Mouse (Mus musculus): ENCODE data around the gene Cerkl.

Cerkl gene

DNA sequence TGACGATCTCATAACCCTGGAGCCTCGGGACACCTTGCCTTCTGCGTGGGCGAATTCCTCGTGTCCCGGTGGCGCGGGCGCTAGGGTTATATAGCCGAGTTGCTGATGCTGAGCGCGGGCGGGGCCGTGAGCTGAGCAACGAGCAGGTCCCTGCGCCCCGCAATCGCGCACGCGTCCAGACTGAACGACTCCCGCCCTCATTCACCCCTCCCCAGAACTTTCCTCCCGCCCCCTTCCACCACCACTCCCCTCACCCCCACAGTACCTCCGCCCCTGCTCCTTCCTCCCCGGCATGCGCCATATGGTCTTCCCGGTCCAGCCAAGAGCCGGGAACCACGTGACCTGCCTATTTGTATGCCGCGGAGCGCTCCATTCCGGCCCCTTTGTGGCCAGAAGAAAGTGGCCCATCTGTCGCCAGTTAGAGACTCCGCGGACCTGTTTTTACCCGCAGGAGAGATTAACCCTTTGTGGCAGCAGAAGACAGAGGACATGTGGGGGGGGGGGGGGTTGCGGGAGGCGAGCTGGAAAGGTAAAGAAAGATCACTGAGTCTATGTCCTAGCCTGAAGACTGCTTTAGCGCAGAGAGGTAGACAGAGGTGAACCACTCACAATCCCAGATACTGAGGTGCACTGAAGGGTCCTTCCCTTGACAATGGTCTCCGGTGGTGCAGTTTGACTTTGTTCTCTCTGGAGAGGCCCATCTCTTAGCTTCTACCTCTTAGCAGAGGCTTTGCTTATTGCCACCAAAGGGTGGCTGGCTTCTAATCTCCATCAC, at the start of gene Cerkl, which contains the start of gene Neurod1:
Gene Cerkl, minus strand, starts transcription at position 211 of the 775 bp plus-strand sequence.
Gene Neurod1, minus strand, starts transcription at position 177 of the 775 bp plus-strand sequence.
- no peak for DNase-seq (ENCODE audit: low read depth)

DNA sequence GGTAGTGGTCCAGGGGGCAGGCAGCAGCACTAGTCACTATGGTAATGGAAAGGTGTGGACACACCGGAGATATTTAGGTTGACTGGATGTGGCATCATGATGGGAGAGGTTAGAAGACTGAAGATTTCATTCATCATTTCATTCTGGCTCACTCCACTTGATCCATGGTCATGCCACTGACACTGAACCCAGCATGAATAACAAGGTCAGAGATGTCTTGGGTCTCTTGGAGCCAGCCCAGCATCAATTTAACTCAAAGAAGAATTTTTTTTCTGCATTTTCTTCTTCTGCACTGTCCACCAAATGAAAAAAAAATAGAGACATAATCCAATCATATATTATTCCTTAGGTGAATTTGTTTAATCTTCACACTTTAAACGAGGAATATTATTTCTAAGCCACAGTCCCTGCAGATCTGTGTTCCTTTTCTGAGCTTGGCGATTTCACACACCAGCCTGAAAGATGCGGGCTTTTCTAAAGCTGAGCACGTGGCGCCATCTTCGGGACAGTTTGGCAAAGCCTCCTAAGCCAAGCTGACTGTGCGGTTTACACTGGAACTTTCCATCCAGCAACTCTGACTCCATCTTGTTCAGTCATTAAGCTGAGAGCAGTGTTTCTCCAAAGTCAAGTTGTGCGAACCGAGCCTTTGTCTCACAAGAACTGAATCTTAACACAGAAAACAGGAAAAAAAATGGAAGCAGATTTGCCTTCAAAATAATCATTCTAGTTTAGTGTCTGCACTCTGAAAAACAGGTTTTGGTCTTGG, 42.6 kb upstream of the Cerkl start:
- DNase-seq (ENCODE audit: low read depth): peak; percentile 90

DNA sequence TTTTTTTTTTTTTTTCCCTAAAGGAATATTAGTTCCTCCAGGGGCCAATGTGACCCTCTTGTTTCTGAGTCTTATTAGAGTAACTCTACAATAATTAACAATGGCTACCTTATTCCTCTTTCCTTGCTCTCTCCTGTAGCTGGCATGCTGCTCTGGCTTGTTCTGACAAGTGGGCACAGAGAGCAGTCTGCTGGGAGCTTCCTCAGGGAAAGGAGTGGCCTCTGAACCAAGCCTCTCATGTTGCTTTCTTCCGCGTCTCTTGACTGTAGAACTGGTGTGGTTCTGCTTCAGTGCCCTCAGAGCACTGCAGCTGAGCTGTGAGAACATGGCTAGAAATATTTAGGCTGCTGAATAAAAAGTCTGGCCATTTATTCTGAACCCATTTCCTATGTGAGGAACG, 28.5 kb upstream of the Cerkl start:
- no peak for DNase-seq (ENCODE audit: low read depth)

DNA sequence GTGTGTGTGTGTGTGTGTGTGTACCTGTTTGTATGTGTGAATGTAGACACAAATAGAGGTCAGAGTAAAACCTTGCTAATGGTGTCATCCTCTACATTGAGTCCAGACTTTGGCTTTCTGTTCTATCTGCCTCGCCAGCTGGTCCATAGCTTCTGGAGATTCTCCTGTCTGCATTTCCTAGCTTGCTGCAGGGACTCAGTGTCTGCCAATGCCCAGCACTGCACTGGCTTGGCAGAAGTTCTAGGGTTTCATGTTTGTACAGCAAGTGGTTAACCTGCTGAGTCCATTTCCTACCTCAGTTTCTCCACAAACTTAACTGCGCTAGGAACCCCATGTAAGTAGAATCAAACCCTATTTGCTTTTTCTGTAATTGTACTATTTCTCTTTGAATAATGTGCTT, 25.9 kb upstream of the Cerkl start:
- DNase-seq (ENCODE audit: low read depth): no peak

DNA sequence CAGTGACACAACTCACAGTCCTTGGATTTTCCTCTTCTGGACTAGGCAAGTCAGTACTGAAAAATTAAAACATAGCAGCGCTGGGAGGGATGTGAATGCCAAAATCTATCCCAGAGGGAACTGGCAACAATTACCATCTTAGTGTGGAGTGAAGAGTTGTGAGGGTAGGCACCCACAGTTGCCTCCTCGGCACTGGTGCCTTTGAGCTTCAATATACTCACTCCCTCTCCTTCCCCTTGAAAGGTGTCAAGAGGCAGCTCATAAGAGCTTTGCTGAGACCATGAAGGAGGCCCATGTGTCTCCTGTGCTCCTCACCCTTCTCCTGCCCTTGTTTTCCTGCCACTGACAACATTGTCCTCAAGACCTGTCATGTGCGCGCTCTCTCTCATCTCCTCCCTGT, 5.8 kb upstream of the Cerkl start:
- no peak for DNase-seq (ENCODE audit: low read depth)

DNA sequence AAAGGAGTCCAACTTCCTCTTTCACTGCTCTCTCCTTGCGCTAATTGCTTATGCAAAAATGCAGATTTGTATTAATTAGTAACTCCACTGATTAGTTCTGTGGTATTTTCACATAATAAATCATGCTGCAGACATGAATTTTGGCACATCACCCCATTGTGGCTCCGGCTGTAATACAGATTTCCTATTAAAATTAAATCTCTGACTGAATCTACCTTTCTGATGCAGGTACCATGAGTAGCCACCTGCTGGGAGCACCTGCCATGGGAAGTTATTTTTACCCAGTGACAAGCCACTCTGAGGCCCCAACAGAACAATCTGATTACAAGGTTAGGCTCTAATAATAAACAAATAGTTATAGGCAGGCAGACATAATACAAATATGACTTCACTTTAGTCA, 5.3 kb upstream of the Cerkl start:
- DNase-seq (ENCODE audit: low read depth): no peak

DNA sequence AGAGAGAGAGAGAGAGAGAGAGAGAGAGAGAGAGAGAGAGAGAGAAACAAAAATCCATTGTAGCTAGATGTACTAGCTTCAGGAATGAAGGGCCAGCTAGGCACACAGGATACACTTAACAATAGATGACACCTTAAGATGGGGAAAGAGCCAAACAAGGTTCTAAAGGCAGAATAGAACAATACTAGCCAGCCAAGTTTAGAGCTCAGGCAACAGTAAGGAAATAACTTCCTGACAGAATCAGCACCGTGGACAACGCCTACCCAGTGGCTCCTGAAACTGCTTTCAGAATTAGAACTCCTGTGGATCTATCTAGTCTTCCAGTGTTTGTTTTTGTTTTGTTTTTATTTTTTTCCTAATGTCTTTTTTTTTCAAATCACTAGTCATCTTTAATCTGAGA, 4.0 kb upstream of the Cerkl start:
- peak; percentile 67 for DNase-seq (ENCODE audit: low read depth)

DNA sequence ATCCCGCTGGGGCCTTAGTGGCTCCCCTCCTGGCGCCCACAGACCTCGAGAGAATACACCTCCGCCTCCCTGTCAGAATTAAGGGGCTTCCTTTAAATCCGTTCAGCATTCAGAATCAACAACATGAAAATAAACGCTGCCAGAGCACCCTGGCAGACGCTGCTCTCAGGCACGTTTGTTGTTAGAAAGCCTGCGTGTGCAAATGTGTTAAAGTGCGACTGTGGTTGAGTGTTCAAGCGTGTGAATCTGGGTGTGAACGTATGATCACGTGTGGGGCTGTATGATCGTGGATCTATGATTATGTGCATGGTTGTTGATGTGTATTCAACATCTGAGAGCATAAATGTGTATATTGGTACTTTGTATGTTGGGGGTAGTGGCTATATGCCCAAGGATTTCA, 3.5 kb upstream of the Cerkl start:
- DNase-seq (ENCODE audit: low read depth): no peak

DNA sequence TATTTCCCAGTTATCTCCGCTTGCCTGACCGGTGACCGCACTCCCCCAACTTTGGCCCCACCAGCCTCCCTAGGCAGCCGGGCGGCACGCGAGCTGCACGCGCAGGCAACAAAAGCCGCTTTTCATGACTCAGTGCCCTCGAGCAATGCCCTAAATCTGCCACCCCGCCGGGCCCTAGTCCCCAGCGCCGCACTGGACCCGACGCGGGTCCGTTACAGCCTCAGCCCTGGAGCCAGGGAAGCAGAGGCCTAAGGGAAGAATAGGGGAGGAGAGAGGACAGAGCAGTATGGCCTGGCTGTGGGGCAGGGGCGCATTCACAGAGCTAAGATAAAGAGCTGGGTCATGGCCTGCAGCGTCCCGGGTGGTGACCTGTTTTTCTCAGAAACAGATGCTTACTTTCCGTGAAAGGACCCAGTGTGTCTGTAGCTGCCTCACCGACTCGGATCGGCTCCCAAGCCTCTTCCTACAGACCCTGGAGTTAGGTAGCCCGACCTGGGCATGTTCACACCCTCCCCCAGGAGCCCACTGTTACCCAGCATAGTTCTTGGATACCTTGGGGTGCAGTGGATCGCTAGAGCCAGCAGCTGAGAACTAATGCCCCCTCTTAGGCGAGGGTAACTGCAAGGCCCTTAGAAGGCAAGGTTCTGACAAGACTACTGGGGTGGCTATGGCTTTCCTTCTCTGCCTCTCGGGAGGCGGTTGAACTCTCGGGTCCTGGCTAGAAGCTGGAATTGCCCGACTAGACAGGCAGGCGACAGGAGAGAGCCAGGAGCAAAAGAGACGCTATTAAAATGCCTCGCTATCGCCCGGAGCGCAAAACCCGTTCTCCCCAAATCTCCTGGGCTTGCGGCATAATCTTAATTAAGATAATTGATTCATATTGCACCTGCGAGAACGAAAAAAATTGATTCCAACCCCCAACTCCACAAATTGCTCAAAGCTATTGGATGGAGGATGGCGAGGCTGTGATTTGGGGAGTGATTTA, 2.8 kb upstream of the Cerkl start:
- no peak for DNase-seq (ENCODE audit: low read depth)

DNA sequence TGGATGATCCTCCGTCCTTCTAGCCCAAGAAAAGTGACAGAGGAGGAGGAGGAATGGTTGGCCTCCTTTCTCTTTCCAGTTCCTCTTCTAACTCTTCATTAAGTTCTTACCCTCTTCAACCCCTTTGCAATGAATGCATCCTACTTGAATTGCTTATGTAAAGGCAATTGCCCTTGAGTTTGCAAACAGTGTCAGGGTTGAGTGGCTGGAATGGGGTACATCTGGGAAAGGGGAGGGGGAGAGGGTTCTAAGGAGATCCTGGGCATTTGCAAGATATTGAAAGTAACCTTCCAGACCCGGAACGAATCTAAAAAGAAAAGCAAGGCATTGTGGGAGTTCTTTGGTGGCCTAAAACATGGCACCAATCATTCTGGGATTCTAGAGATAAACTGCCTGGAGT, 1.3 kb upstream of the Cerkl start:
- DNase-seq (ENCODE audit: low read depth): no peak

DNA sequence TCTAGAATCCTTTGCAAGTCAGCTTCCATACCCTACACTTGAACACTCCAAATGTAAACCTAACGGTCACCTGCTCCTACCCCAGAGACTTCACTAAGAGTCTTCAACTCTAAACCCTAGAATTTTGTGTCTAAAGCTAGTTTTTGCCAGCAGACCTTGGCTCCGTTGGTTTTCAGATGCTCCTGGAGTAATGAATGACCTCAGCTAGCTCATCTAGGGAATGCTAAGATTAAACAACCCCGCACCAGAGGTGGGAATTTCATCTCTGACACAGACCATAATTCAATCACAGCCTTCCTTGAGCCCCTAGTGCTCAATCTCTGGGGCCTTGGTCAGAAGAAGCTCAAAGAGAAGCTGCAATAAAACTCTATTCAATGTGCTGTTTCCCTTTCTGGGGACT, 849 bp upstream of the Cerkl start:
- no peak for DNase-seq (ENCODE audit: low read depth)

DNA sequence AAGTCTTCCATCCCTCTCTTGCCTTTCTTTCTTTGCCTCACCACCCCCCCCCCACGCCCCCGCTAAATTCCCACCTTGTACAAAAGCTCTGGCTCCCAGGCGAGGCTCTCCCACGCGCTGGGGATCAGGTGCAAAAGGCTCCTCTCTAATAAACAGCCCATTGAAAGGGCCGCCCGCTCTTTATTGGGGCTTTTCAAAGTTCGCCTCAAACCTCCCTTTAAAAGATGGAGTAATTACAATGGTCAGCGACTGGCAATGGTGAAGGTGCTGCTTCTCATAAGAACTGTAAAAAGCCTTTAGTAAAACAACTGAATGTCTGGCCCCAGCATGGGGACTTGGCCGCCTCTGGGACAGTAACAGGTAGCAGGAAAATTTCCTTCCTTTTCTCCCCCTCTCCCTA, 939 bp downstream of the Cerkl start:
- DNase-seq (ENCODE audit: low read depth): no peak

DNA sequence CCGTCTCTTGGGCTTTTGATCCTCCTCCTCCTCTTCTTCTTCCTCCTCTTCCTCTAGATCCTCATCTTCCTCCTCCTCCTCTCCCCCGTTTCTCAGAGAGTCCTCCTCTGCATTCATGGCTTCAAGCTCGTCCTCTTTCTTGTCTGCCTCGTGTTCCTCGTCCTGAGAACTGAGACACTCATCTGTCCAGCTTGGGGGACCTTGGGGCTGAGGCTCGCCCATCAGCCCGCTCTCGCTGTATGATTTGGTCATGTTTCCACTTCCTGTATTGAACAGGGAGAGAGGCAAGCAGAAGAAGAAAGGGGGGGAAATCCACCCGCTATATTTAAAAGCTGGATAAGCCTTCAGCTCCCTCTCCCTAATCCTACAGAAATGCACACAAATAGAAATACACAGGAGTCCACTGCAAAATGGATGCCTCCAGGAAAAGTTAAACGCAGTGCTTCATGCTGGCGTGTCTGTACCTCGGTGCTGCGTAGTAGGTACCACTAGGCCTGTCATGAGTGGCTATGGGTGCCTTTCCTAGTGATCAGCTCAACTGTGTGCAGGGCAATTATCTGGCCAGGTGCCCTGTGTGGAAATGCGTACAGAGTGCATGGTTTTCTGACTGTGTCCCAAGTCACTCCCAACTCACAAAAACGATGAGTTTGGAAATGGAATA, 1.7 kb downstream of the Cerkl start:
- no peak for DNase-seq (ENCODE audit: low read depth)

DNA sequence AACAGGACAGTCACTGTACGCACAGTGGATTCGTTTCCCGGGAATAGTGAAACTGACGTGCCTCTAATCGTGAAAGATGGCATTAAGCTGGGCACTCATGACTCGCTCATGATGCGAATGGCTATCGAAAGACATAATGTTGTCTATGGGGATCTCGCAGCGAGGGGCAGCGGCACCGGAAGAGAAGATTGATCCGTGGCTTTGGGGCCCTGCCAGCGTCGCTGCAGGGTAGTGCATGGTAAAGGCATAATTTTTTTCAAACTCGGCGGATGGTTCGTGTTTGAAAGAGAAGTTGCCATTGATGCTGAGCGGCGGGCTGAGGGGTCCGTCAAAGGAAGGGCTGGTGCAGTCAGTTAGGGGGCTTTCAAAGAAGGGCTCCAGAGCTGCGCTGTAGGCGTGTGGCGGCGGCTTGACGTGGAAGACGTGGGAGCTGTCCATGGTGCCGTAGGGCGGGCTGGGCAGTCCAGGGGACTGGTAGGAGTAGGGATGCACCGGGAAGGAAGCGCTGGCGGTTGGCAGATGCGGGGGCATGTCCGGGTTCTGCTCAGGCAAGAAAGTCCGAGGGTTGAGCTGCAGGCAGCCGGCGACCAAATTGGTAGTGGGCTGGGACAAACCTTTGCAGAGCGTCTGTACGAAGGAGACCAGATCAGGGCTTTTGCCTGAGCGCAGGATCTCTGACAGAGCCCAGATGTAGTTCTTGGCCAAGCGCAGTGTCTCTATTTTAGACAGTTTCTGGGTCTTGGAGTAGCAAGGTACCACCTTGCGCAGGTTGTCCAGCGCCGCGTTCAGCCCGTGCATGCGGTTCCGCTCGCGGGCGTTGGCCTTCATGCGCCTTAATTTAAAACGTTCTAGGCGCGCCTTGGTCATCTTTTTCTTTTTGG, 2.4 kb downstream of the Cerkl start:
- DNase-seq (ENCODE audit: low read depth): peak; percentile 64

DNA sequence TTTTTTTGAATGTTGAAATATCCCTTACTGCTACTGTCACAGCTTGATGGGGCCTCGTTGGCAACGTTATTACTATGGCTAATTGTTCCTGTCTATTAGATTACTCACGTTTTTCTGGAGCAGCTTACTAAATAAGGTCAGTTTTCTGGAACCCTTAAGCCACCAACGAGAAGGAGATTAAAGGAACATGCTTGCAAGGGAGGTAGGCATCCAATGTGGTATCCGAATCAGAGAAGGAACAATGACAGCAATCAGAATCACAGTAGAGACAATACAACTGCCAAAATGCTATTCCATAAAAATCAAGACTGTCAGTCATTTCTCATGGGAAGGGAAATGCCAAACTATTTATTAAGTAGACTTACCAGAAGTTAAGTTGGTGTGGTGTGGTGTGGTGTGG, 5.1 kb downstream of the Cerkl start:
- no peak for DNase-seq (ENCODE audit: low read depth)

DNA sequence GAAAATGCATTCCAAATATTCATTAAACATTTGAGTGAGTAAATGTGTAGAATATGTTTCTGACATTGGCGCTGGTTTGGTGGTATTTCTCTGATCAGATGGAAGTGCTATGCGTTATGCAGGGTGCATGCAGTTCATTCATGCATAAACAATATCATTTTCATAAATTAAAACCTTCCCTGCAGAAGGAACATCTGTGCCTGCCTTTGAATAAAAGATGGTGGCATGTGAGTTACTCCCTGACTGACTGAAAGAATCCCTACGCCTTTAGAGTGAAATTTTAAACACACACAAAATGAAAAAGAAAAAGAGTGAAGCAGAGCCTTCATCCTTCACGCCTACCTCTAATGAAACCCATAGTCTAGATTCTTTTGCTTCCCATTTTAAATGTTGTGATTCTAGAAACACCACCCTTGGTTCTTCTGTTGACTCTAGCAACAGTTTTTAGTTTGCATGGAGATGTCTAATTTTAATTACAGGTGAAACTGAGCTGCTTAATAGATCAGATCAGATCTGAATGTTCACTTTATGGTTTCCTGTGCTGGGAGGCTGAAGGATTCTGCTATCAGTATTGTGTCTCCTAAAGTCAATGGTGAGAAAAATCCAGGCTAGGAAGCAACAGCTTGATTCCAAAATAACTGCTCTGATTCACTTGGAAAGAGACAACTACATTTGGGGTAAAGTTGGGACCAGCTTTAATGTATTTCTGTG, 5.7 kb downstream of the Cerkl start:
- no peak for DNase-seq (ENCODE audit: low read depth)

DNA sequence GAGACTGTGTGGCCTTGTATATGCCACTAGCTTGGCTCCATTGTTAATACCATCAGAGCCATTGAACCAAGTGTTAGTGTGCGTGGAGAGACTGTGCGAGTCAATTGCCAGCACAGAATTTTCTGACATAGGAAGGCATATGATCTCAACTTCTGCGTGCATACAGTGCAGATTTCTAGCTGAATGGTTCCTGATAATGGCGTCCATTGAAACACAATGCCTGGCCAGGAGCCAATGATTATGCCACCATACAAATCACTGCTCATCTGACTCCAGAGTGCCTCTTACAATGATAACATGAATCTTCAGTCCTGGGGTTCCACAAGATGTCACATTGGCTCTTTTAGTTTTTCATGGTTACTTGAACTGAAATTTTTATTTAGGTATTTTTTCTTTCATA, 7.2 kb downstream of the Cerkl start:
- no peak for DNase-seq (ENCODE audit: low read depth)

DNA sequence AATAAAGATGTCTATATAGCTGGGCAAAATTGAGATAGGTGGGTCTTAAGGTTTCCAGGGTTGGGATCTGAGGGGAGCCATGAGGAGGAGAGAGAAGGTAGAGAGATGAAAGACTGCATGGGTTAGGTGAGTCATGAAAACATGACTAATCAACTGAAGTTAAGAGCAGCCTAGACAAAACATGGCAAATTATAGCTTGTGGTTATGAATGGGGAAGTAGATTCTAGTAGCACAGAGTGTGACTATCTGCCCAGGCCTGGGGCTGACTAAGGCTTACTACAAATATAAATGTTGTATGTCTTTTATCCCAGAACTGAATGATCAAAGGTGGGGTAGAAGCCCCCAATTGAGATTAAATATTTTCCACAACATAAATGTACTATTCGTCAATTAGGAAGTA, 9.4 kb downstream of the Cerkl start:
- DNase-seq (ENCODE audit: low read depth): no peak

DNA sequence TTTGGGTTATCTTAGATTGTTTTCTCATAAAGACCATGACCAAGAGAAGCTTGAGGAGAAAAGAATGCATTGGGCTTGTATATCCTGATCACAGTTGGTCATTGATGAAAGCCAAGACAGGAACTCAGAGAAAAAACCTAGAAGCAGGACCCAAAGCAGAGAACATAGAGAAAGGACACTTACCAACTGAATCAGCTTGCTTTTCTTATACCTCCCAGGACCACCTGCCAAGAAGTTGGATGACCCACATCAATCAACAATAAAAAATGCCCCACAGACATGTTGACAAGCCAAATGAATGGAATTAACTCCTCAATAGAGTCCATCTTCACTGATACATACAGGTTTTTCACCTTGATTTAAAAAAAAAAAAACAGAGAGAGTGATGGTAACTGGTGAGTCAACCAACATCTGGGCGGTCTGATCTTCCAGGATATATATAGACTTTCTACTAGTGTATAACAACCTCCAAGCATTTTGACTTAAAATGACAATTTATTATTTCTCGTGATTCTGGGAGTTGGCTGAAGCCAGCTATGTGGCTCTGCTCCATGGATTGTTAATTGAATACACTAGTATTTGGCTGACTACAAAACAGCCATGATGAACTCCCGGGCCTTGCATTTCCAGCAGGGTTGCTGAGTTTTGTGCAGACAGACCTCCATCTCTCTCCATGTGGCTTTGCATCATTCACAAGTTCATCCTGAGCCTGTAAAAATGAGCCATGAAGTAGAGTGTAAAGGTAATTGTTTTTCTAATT, 12.5 kb downstream of the Cerkl start:
- DNase-seq (ENCODE audit: low read depth): no peak
